Mouse (Mus musculus) fat pad, adult 2 months (tissue): ENCODE measurements at regions not wholly inside any gene's neighbourhood (a gene's known extent, or its start where the extent isn't known, plus 50 kb on each side); places are given as distances from the start of the nearest gene placed in this dataset.
A peak's percentile ranks its signal among the peaks of the same experiment; 100 is the strongest.
"Not testable (repeated sequence)": the region's sequence is repeated elsewhere in the genome, so short reads cannot be mapped to it uniquely, and the experiment has no call there.

Experiments
- DNase-seq: peaks from one replicate; pipeline ENCODE4 v3.0.0-alpha.2; 2011; ENCODE audit warnings: low read depth, low spot score; ENCODE audit errors: extremely low read depth

DNA sequence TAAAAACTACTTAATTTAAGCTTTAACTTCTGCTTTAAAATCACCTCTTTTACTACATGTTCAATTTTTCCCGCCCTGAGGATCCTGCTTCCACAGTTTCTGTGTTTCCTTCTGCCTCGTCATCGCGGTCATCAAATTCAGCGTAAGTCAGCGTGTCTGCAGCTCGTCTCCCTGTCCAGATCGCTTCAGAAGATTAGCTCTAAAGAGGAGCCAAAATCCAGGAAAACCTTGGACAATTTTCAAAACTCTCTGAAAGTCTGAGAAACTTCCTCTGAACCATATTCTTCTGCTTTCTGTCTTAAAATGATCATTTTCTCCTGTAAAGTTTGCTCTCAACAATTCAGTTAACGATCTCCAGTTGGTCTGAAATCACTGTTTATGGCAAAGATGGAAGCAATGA is 196.2 kb upstream of the Speer4f2 start:
- no peak for DNase-seq

DNA sequence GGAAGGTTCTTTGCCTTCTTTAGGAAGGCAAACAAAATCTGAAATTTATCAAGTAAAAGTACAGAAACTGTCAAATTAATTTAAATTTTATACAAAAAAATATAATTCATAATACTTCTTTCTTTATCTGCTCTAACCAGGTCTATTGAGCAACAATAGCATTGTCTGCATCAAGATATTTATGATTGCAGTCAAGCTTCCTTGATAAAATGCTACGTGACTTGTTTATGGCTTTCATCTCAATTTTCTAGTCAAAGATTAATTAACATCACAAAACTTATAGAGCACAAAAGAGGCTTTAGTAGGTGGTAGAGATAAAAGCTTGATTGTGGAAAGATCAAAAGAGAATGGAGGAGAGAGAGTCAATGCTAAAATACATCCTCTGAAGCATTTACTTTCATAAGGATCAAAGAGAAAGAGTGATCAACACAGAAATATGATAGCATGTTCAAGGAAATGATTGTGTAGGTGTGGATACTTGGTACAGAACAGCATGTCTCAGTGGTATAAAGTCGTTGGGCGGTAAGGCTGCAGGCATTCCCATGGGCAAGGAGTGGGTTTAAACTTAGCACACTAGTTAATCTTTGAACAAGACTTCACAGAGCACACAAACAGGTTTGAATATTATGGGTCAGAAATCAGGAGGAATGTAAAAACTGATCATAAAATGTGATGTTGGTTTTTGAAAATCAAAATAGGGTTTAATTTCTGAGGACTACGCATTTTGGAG is 164.3 kb upstream of the Speer4f2 start:
- DNase-seq: no peak

DNA sequence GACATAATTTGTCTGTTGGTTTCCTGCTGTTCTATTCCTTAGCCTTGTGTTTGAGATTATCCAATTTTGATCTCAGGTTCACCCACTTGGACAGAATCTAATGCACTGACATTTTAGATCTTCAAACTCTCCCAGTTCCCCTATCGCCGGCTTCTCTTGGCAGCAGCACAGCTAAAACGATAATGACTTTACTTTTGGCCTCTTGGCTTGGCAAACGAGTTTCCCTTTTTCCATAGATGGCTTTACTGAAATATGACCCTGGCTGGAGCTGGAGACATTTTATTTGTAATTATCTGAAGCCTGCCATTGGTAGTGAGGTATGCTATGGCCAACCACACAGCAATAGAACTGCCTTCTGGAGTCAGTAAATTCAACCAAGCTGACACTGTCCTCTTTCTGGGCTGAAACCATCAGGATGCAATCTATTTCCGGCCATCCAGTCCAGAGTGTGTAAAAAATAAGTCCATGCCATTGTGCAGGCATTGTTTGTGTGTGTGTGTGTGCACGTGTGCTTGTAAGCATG is 162.2 kb upstream of the Speer4f2 start:
- DNase-seq: no peak

DNA sequence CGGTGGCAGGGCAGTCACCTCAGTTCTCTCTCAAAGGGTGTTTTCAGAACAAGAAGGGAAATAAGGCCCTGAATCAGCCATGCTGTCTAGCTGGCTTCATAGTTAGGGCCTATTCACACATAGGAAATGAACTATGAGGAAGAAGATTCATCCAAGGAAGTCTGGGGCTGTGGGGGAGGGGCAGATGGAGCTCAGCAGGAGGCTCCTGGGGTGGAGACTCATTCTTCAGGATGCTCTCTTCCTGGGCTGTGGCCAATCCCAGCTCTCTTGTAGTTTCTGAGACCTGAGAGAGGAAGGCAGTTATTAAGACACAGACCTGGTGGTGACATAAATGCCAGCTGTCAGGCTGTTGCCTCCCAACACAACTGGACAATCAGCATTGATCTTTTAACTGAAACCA is 149.4 kb upstream of the Speer4f2 start:
- DNase-seq: not testable (repeated sequence)

DNA sequence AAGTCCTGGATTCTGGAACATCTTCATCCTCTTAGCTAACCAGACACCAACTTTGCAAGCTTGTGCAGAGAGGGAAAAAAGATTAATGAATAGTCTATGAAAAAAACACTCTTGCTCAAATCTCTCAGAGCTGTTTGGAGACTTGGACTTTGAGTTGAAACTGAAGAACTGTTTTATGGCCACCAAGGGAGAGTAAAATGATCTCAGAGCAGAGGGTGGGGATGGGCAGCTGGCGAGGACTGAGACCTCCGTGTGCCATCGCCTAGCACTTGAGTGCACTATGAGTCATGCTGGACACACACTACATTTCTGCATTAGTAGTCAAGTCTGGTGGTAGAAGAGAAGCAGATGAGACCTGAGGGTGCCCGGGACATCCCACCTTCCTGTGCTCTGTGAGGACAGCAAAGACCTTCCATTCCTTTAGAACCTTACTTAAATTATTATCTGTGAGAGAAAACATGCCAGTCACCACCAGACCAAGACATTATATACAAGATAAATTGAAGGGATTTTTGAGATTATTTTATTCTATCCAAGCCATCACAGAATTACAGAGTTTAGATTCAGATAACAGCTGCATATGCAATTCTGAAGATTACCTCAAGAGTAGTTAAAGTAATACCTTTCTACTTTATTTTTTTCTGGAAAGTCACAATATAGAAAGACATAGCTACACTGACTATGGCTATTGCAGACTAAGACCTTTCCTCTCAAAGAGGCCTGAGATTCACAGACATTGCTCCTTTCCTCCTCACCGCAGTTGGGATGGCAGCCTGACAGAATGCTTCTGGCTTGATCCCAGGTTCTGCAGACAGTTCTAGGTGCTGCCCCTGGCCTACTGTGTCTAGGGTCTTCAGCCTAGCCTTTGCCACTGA is 125.0 kb upstream of the Speer4f2 start:
- no peak for DNase-seq

DNA sequence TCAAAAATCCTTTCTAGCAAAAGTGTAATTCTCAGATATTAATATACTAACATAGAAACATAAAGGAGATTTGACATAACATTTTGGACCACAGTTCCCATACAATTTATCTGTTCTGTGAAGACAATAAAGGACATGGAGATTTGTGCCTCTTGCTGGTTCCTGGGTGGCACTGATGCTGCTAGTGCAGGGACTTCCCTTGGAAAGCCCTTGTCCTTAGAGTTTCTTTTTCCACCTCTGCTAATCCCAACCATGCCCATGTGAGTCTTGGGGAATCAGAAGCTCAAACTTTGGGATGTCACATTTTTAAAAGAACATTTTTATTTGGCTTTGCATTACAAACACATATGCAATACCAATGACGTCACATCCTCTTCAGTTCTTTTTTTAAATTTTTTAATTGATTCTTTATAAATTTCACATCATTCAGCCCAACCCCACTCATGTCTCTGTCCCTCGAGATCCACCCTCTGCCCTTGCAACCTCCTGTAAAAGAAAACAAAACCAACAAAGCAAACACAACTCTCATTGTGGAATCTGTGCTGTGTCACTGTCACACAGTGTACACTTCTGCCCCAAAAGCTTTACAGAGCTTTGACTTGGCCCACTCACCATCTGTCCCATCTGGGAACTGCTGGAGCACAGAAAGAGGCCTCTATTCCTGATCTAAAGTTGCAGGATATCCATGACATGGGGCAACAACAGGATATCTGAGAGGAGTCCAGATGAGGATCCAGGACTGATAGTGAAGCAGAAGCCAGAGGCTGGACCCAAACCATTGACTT is 112.2 kb upstream of the Speer4f2 start:
- no peak for DNase-seq

DNA sequence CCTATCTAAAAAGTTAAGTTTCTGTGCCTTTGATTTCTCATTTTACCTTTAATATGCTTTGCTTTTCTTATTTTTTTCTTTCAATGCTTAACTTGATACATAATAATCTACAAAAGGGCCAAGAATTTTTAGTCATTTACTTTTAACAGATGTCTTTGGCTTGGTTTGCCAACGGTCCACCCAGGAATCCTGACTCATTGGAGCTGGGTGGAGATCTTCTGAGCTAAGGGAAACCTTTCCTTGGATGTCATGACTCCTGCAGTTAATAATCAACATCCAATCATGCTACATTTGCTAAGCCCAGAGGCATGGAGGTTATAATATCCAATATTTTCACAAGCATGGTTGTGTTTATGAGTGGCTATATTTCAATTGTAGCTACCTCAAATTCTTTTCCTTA is 110.9 kb upstream of the Speer4f2 start:
- no peak for DNase-seq

DNA sequence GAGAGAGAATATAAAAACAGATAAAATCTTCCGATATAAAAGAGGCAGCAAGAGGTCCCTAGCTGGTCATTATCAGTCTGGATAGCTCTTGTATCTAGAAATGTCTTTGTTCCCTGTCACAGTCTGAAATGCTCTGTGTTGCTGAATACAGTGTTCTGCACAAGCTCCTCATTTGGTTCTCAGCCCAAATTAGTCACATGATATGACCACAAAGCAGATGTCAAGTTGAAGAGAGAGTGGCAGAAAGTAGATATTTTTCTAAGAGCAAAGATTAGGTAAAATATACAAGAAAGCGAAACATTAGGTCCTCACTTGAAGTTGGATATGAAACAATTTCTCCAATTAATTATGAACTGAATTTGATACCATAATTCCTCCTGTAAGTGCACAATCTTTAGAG is 101.8 kb upstream of the Speer4f2 start:
- no peak for DNase-seq

DNA sequence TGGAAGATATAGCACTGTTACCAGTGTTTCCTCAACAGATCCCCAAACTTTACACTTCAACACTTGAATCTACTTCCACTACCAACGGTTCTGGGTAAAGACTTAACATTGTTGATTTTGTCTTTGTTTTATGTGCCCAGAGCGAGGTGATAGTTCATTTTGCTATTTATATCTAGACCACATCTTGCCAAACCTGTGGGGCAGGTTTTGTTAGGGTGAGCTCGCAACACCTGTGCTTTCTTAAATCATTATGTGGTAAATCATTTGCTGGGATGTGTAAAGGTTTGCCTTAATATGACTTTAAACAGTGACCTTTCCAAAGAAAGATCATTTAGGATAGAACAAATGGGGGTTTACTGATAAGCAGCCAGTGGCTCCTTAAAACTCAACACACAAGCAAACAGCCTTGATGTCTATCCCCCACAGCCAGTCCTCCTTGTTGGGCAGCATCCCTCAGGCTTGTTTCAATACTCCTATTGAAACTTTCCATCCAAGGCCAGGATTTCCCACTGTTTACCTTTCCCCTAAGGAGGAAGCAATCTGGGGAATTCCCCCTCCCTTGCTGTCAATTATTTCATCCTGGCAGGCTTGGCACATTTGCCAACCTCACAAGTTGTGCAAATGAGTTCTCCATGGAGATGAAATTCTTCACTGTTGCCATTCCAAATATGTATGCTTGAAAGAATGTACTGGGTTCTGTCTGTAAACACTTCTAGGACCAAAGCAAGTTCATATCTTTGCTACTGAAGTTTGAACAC is 101.1 kb upstream of the Speer4f2 start:
- peak; percentile 92 for DNase-seq

DNA sequence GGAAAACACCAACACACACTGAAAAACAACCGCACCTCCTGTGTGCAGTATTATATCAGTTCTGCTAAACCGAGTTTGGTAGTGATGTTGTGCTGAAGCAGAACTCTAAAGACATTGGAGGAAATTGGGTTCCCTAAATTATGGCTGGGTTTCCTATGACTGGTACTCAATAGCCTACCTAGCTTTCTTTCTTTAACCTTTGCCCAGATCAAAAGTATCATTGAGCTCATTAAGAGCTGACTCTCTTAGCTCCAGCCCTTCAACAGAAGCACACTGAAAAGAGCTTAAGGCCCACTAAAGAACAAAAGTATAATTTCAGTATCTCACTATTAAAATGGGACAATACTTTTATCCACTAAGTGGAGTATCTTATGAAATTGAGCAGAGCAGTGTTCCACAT is 97.6 kb upstream of the Speer4f2 start:
- DNase-seq: no peak

DNA sequence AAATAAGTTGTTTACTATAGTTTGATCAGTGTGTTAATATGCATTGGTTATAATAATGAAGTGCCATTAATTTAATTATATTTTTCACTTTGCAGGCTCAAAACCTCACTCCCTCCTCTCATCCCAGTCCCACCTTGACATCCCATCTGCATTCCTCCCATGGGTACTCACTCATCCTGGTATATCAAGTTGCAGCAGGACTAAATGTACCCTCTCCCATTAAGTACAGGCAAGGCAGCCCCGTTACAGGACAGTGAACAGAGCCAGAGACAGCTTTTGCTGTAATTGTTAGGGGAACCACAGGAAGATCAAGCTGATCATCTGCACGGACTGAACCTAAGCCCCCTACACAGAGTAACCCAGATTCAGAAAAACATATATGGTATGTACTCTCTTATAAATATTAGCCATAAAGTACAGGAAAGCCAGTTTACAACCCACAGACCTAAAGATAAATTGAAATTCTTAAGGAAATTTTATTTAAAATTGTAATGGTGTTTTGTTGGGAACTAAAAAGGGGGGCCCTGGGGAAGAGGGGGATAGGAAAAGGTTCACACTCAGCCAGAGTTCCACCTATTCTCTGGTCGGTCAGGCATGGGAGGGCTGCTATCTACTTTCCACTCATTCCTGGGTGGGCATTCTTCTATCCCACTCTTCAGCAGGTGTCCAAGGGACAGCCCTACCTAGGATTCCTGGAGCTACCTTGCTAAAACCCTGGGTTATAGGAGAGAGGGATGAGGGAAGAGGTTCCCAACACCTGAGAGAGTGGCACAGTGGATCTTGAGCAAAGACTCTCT is 96.0 kb upstream of the Speer4f2 start:
- DNase-seq: no peak

DNA sequence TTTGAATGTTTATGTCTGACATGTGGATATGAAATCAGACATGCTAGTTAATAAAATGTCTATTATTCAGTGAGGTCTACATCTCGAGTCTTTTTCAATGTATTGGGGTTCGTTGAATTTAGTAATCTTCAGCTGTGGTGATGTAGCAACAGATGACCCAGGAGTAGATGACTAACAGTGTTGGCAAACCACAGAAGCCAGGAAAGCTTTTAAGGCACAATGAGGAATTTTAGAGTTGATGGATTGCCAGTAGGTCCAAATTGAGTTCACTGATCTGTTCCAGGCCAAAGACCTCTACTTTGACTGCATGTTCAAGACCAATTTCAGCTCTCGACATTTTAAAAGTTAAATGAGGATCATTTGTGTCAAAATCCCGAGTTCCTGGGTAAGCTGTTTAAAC is 92.8 kb upstream of the Speer4f2 start:
- no peak for DNase-seq

DNA sequence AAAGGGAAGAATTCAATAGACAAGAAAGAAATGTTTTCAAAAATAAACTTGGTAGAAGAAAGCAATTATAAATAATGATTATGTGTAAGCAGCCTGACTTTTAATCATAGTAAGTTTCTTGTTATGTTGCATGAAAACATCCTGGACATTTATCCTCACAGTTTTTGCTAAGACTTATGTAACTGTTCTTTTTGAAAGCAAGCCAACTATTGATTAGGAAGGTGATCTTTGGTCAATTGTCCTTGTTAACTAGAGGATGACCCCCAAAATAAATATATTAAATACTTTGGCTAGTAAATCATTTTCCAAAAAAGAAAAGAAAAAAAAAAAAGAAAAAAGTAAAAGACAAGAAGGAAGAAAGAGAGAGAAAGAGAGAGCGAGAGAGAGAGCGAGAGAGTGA is 92.0 kb upstream of the Speer4f2 start:
- DNase-seq: no peak

DNA sequence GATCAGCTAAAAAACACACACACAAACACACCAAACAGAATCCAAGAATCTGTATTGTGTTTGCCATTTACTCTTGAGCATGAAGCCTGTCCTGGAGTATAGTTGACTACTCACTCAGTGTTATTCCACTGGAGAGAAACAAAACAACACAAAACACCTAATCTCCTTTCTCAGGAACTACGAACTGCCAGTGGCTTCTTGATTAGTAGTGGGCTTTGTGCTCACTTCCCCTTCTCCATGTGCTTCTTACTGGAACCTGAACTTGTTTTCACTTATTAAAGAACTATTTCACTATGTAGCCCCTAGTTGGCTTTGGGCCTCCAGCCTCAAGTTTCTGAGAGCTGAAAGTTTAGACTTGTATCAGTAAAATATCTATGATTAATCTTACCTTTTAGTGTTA is 84.0 kb upstream of the Speer4f2 start:
- DNase-seq: no peak

DNA sequence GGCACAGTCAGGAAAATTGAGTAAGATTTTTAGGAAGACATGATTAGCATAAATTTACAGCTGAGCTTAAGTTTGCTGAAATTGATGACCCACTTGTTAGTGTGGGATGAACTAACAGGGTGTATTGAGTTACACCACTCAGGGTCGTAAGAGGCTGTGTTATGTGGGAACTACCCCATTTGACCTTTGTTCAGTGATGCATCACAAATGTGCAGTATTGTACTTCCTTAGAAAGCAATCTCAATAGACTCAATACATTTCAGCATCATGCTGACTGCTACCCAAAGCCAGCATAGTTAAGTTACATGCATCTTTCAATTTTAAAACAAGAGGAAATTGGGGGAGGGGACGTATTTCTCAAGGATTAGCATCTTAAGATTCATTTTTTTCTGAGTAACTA is 80.4 kb upstream of the Speer4f2 start:
- no peak for DNase-seq

DNA sequence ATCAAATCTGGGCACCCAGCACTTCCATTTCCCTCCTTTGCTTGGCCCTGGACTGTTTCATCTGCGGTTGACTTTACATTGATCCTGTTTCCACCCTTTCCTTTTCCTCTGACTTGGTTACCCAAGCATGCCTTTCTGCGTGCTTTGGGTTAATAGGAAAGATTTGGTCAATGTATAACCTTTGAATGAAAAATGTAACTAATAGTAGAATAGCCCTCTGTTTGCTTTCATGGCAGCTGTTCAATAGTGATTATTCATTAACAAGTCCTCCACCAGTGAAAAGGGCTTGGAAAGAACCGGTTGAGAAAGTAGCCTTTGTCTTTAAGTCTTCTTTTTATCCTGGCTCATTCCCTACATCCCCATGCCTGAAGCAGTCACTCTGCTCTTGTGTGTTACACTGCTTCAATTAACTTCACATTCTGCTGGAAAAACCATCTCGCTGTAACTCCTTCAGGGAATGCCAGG is 76.4 kb upstream of the Speer4f2 start:
- no peak for DNase-seq

DNA sequence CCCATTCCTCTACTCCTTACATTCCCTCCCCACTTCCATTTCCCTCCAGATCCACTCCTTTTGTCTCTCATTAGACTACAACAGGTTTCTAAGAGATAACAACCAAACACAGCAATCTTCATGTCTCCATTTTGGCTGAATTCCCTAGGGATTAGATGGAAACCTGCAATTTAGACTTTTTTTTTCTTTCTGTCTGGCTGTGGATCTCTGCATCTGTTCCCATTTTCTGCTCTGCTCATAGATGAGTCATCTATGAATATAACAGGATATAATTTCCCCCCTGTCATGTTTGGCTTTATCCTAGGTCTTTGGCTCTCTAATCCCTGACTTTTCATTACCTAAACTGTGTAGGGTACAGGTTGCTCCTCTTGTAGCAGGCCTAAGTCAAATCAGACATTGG is 73.1 kb upstream of the Speer4f2 start:
- DNase-seq: no peak

DNA sequence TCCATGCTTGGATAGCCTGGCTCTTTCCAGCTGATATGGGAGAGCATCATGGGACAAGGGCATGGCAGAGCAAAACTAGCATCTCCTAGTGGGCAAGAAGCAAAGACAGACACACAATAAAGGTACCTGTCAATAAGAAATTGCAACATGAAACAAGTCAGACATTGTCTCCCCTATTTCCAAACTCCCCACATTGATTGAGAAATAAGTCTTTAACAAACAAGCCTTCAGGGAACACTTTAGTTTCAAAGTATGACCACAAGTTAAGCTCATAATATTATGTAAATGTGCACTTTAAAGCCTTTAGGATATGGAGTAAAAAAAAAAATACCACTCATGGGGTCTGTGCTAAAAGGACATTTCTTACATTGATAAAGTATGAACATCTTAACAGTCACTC is 51.5 kb upstream of the Speer4f2 start:
- peak; percentile 72 for DNase-seq
